Mouse (Mus musculus) megakaryocyte, embryonic 14.5 days (primary cell): Measurements from ENCODE around the gene Cadps2. TPM values are rescaled to one million over a fixed set of nuclear protein-coding genes. Genes with fewer than 3 reads are reported as not detected.

Source experiments
- H3K27me3 ChIP-seq: replicated peaks from 2 replicates; pipeline ENCODE3; 2012; ENCODE audit warnings: inconsistent platforms
- H3K36me3 ChIP-seq: replicated peaks from 2 replicates; pipeline ENCODE3; 2012; ENCODE audit warnings: low read length, inconsistent platforms, mixed read lengths
- H3K4me1 ChIP-seq: 2 replicates; pipeline ENCODE4 v1.6.1; 2012; ENCODE audit warnings: inconsistent platforms
- H3K4me3 ChIP-seq: replicated peaks from 2 replicates; pipeline ENCODE3; 2012; ENCODE audit warnings: moderate library complexity, mild to moderate bottlenecking, inconsistent platforms
- H3K9me3 ChIP-seq: 2 replicates; pipeline ENCODE4 v1.6.1; 2012; ENCODE audit warnings: inconsistent platforms
- FLI1 ChIP-seq: IDR thresholded peaks from 2 replicates; pipeline ENCODE4 v1.6.1; 2012; ENCODE audit warnings: low read length, inconsistent platforms, mixed read lengths
- GATA1 ChIP-seq: IDR thresholded peaks from 3 replicates; pipeline ENCODE4 v1.6.1; 2012; ENCODE audit warnings: mixed read lengths, low read length, inconsistent platforms, borderline replicate concordance
- polyA plus RNA-seq: library from polyadenylated mRNA; stranded (reverse); fragments of >175 nt; gene quantifications from 2 replicates; pipeline ENCODE4 v1.2.3, GENCODE M21; 2012; ENCODE audit warnings: low replicate concordance; ENCODE audit not compliant: insufficient read depth

The Cadps2 gene
- polyA plus RNA-seq, 1 experiment = not detected

GRCm38 (mm10) chr6:23272979-23273378 is 566.2 kb downstream of the Cadps2 start:
- TF ChIP-seq FLI1 = no peak
- no peak for TF ChIP-seq GATA1
- Histone ChIP-seq H3K4me1 (no peaks in the 10 kb centered on the region), H3K36me3 (no peaks in the 10 kb centered on the region), H3K27me3 (no peaks in the 10 kb centered on the region), H3K9me3 (no peaks in the 10 kb centered on the region), H3K4me3 (no peak overlapping the region)

GRCm38 (mm10) chr6:23272542-23272941 is 566.7 kb downstream of the Cadps2 start:
- TF ChIP-seq GATA1 (no peak), FLI1 (no peak)
- no peaks in the 10 kb centered on the region for H3K4me1 ChIP-seq

GRCm38 (mm10) chr6:23260738-23261050 is 578.5 kb downstream of the Cadps2 start:
- no peaks in the 10 kb centered on the region for H3K36me3 ChIP-seq
- H3K4me3 ChIP-seq = no peak overlapping the region
- H3K4me1 ChIP-seq = no peaks in the 10 kb centered on the region
- TF ChIP-seq GATA1 (no peak), FLI1 (no peak)
- H3K9me3 ChIP-seq = peaks cover 2% of the 10 kb centered on the region; the same call in 1 of the 2 replicates
- H3K27me3 ChIP-seq = peaks cover 40% of the 10 kb centered on the region

More at GRCm38 (mm10) chr6:23272542-23272941, 566.7 kb downstream of the Cadps2 start:
- no peaks in the 10 kb centered on the region for H3K36me3 ChIP-seq
- H3K27me3 ChIP-seq = no peaks in the 10 kb centered on the region
- H3K9me3 ChIP-seq = no peaks in the 10 kb centered on the region
- H3K4me3 ChIP-seq = no peak overlapping the region

- Histone ChIP-seq H3K36me3 (no peaks in the 10 kb centered on the region), H3K9me3 (peaks cover 2% of the 10 kb centered on the region; the same call in 1 of the 2 replicates), H3K27me3 (peaks cover 45% of the 10 kb centered on the region), H3K4me3 (no peak overlapping the region), H3K4me1 (no peaks in the 10 kb centered on the region)
- no peak for TF ChIP-seq GATA1
- TF ChIP-seq FLI1 = no peak
Measured at GRCm38 (mm10) chr6:23260016-23260737, 579.0 kb downstream of the Cadps2 start.

GRCm38 (mm10) chr6:23257981-23258380 is 581.2 kb downstream of the Cadps2 start:
- H3K4me3 ChIP-seq = no peak overlapping the region
- H3K4me1 ChIP-seq = peaks cover 4% of the 10 kb centered on the region; the same call in 1 of the 2 replicates
- peaks cover 17% of the 10 kb centered on the region for H3K9me3 ChIP-seq
- peaks cover 66% of the 10 kb centered on the region for H3K27me3 ChIP-seq
- no peaks in the 10 kb centered on the region for H3K36me3 ChIP-seq
- TF ChIP-seq FLI1 (no peak), GATA1 (no peak)

GRCm38 (mm10) chr6:23255161-23255560 is 584.1 kb downstream of the Cadps2 start:
- H3K9me3 ChIP-seq = peaks cover 18% of the 10 kb centered on the region
- H3K4me1 ChIP-seq = peaks cover 4% of the 10 kb centered on the region; the same call in 1 of the 2 replicates
- TF ChIP-seq FLI1 (no peak), GATA1 (no peak)
- peaks cover 75% of the 10 kb centered on the region for H3K27me3 ChIP-seq
- H3K4me3 ChIP-seq = no peak overlapping the region
- no peaks in the 10 kb centered on the region for H3K36me3 ChIP-seq

- Histone ChIP-seq H3K36me3 (no peaks in the 10 kb centered on the region), H3K4me1 (peaks cover 4% of the 10 kb centered on the region; the same call in 1 of the 2 replicates), H3K27me3 (peaks cover 76% of the 10 kb centered on the region), H3K9me3 (peaks cover 22% of the 10 kb centered on the region), H3K4me3 (no peak overlapping the region)
- TF ChIP-seq FLI1 (no peak), GATA1 (no peak)
Measured at GRCm38 (mm10) chr6:23254644-23255043, 584.6 kb downstream of the Cadps2 start.

GRCm38 (mm10) chr6:23253353-23254311 is 585.6 kb downstream of the Cadps2 start:
- Histone ChIP-seq H3K4me1 (peaks cover 4% of the 10 kb centered on the region; the same call in 1 of the 2 replicates), H3K4me3 (peak overlapping the region; percentile 30), H3K36me3 (no peaks in the 10 kb centered on the region), H3K27me3 (peaks cover 77% of the 10 kb centered on the region), H3K9me3 (peaks cover 29% of the 10 kb centered on the region)
- no peak for TF ChIP-seq GATA1
- no peak for TF ChIP-seq FLI1

- Histone ChIP-seq H3K36me3 (no peaks in the 10 kb centered on the region), H3K9me3 (peaks cover 41% of the 10 kb centered on the region), H3K27me3 (peaks cover 80% of the 10 kb centered on the region), H3K4me3 (no peak overlapping the region), H3K4me1 (peaks cover 6% of the 10 kb centered on the region; the same call in 1 of the 2 replicates)
- TF ChIP-seq GATA1 = no peak
- TF ChIP-seq FLI1 = no peak
Measured at GRCm38 (mm10) chr6:23252196-23253135, 586.8 kb downstream of the Cadps2 start.
